Mouse (Mus musculus): ENCODE measurements around the gene Cdc123.

Cdc123 gene

GRCm38 (mm10) chr2:5804440-5805045 lies 40.4 kb downstream of the Cdc123 start:
- DNase-seq (ENCODE audit: low read depth, low spot score) = no peak

- DNase-seq (ENCODE audit: low read depth, low spot score) = no peak
Measured at GRCm38 (mm10) chr2:5801927-5802590, 42.9 kb downstream of the Cdc123 start.

- DNase-seq (ENCODE audit: low read depth, low spot score) = no peak
Measured at GRCm38 (mm10) chr2:5801182-5801640, 43.8 kb downstream of the Cdc123 start.

GRCm38 (mm10) chr2:5797816-5798672 lies 46.9 kb downstream of the Cdc123 start:
- DNase-seq (ENCODE audit: low read depth, low spot score) = no peak

- no peak for DNase-seq (ENCODE audit: low read depth, low spot score)
Measured at GRCm38 (mm10) chr2:5793771-5794170, 51.2 kb downstream of the Cdc123 start.

GRCm38 (mm10) chr2:5792056-5792455 lies 52.9 kb downstream of the Cdc123 start:
- DNase-seq (ENCODE audit: low read depth, low spot score) = no peak

GRCm38 (mm10) chr2:5789625-5790160 lies 55.3 kb downstream of the Cdc123 start:
- DNase-seq (ENCODE audit: low read depth, low spot score) = no peak

- peak; percentile 59 for DNase-seq (ENCODE audit: low read depth, low spot score)
Measured at GRCm38 (mm10) chr2:5787391-5787790, 57.6 kb downstream of the Cdc123 start.

- no peak for DNase-seq (ENCODE audit: low read depth, low spot score)
Measured at GRCm38 (mm10) chr2:5772464-5772863, 72.5 kb downstream of the Cdc123 start.

- DNase-seq (ENCODE audit: low read depth, low spot score) = peak; percentile 89
Measured at GRCm38 (mm10) chr2:5770708-5771241, 74.2 kb downstream of the Cdc123 start.

GRCm38 (mm10) chr2:5769630-5770029 lies 75.3 kb downstream of the Cdc123 start:
- peak; percentile 23 for DNase-seq (ENCODE audit: low read depth, low spot score)

GRCm38 (mm10) chr2:5768946-5769345 lies 76.0 kb downstream of the Cdc123 start:
- DNase-seq (ENCODE audit: low read depth, low spot score) = peak; percentile 82

- no peak for DNase-seq (ENCODE audit: low read depth, low spot score)
Measured at GRCm38 (mm10) chr2:5762031-5762430, 82.9 kb downstream of the Cdc123 start.

- DNase-seq (ENCODE audit: low read depth, low spot score) = no peak
Measured at GRCm38 (mm10) chr2:5760479-5761008, 84.4 kb downstream of the Cdc123 start.

GRCm38 (mm10) chr2:5758569-5758968 lies 86.4 kb downstream of the Cdc123 start:
- no peak for DNase-seq (ENCODE audit: low read depth, low spot score)

GRCm38 (mm10) chr2:5750872-5751271 lies 94.1 kb downstream of the Cdc123 start:
- no peak for DNase-seq (ENCODE audit: low read depth, low spot score)

GRCm38 (mm10) chr2:5749210-5749609 lies 95.8 kb downstream of the Cdc123 start:
- DNase-seq (ENCODE audit: low read depth, low spot score) = no peak

- DNase-seq (ENCODE audit: low read depth, low spot score) = peak; percentile 34
Measured at GRCm38 (mm10) chr2:5747545-5748043, 97.4 kb downstream of the Cdc123 start.

GRCm38 (mm10) chr2:5746529-5746928 lies 98.4 kb downstream of the Cdc123 start:
- DNase-seq (ENCODE audit: low read depth, low spot score) = no peak
